Comparison of ENCODE assay signal across 21 mouse cellular contexts in genomic region chr9:66265645-66266044, GRCm38 (mm10).
DNase-seq lines count a peak whose midpoint lies in the region; ATAC-seq and TF ChIP-seq lines count a peak whose summit lies in the region.
"Had no signal": no experiment of that assay in that cellular context is flagged by ENCODE, and none has a peak within 500 bp of the region (broad histone marks: within the 10 kb centered on the region; RNA-seq: fewer than 3 reads in every experiment).

No protein-coding gene starts in this region.

- H3K4me2 ChIP-seq in hindbrain, embryonic 12.5 days (replicated peaks): no peak overlapping the region
- H3K4me2 ChIP-seq in kidney, embryonic 15.5 days: no peak overlapping the region
- H3K4me2 ChIP-seq: heart, embryonic 11.5 days; hindbrain, embryonic 14.5 days; limb, embryonic 13.5 days; neural tube, embryonic 12.5 days had no signal

- H3K36me3 ChIP-seq in hindbrain, embryonic 12.5 days: no peaks in the 10 kb centered on the region
- no peaks in the 10 kb centered on the region for H3K36me3 ChIP-seq in kidney, embryonic 15.5 days
- H3K36me3 ChIP-seq: limb, embryonic 13.5 days; neural tube, embryonic 12.5 days had no signal

- WGBS in hindbrain, embryonic 12.5 days: 55% methylated on average over 2 of the region's 2 CpGs
- WGBS in kidney, embryonic 15.5 days: 30% methylated on average over 2 of the region's 2 CpGs

- H3K9ac ChIP-seq in hindbrain, embryonic 12.5 days: no peak overlapping the region
- no peak overlapping the region for H3K9ac ChIP-seq in kidney, embryonic 15.5 days
- H3K9ac ChIP-seq: forebrain, postnatal 0 days; hindbrain, embryonic 14.5 days; limb, embryonic 13.5 days; liver, embryonic 14.5 days; neural tube, embryonic 12.5 days had no signal

- peak overlapping the region; percentile 68; the same call in 1 of the 2 replicates for H3K4me3 ChIP-seq in gastrocnemius, adult 2 months
- H3K4me3 ChIP-seq in hindbrain, embryonic 12.5 days: no peak overlapping the region
- no peak overlapping the region for H3K4me3 ChIP-seq in kidney, embryonic 15.5 days (replicated peaks)
- H3K4me3 ChIP-seq: limb, embryonic 13.5 days; neural tube, embryonic 12.5 days had no signal

- H3K27me3 ChIP-seq in hindbrain, embryonic 12.5 days: no peaks in the 10 kb centered on the region
- H3K27me3 ChIP-seq in kidney, embryonic 15.5 days: no peaks in the 10 kb centered on the region
- H3K27me3 ChIP-seq: limb, embryonic 13.5 days; neural tube, embryonic 12.5 days had no signal

- no peak for DNase-seq in gastrocnemius, adult 2 months
- DNase-seq in gastrocnemius, postnatal 14 days: no peak
- peak; percentile 26 for DNase-seq in A20 (ENCODE audit: low read depth, low spot score)
- peak; percentile 47 to 67 for DNase-seq in frontal cortex, postnatal 36 days (ENCODE audit: low spot score in 2 of 2)
- peak; percentile 56 to 66 for DNase-seq in left cerebral cortex, postnatal 36 days (ENCODE audit: low spot score in 2 of 2)
- DNase-seq in adrenal gland, postnatal 36 days: no peak
- DNase-seq: cerebellum, postnatal 14 days; forebrain, postnatal 0 days; heart, postnatal 14 days; kidney, adult 2 months; kidney, postnatal 25 days; thymus, postnatal 25 days had no signal

- peak overlapping the region; percentile 84 for H3K27ac ChIP-seq in gastrocnemius, adult 2 months
- no peak overlapping the region for H3K27ac ChIP-seq in hindbrain, embryonic 12.5 days
- no peak overlapping the region for H3K27ac ChIP-seq in kidney, embryonic 15.5 days
- H3K27ac ChIP-seq: hindbrain, embryonic 14.5 days; limb, embryonic 13.5 days; liver, embryonic 14.5 days; neural tube, embryonic 12.5 days; stomach, postnatal 0 days had no signal

- TF ChIP-seq CTCF in gastrocnemius, adult 2 months (IDR thresholded peaks at IDR 0.05): no peak

- intact Hi-C loops in gastrocnemius, adult 2 months (cut with DNase I): loop anchor here (2.0 to 5.0 kb wide), 2 partner anchors 47 to 103 kb away; no protein-coding TSS in a partner anchor
- intact Hi-C loops in gastrocnemius, postnatal 14 days (cut with DNase I; ENCODE audit: low total_unique reads): no loop called here
- intact Hi-C loops in left cerebral cortex, postnatal 36 days (cut with DNase I): loop anchor here (1.0 kb wide), 1 partner anchor 40 kb away; no protein-coding TSS in a partner anchor

- H3K9me3 ChIP-seq in hindbrain, embryonic 12.5 days (replicated peaks): no peaks in the 10 kb centered on the region
- no peaks in the 10 kb centered on the region for H3K9me3 ChIP-seq in kidney, embryonic 15.5 days (replicated peaks)
- H3K9me3 ChIP-seq: G1E; limb, embryonic 13.5 days; neural tube, embryonic 12.5 days had no signal

- ATAC-seq in hindbrain, embryonic 12.5 days (ENCODE audit: low FRiP score): no peak
- ATAC-seq in kidney, embryonic 15.5 days (replicated peaks; ENCODE audit: low FRiP score): no peak
- ATAC-seq: forebrain, postnatal 0 days had no signal

- H3K4me1 ChIP-seq in hindbrain, embryonic 12.5 days: no peaks in the 10 kb centered on the region
- H3K4me1 ChIP-seq in kidney, embryonic 15.5 days: no peaks in the 10 kb centered on the region
- H3K4me1 ChIP-seq: limb, embryonic 13.5 days; neural tube, embryonic 12.5 days had no signal

Comparison
In these comparisons a context has a peak if more than half of its experiments do, and no peak if none do; other contexts are left out.
1. DNase-seq: peak in A20 (single experiment), frontal cortex, postnatal 36 days (2 of 2) and left cerebral cortex, postnatal 36 days (2 of 2); none in gastrocnemius, adult 2 months (single experiment), gastrocnemius, postnatal 14 days (single experiment) and adrenal gland, postnatal 36 days (0 of 2).